Mouse (Mus musculus) bone marrow macrophage, adult 2 months (primary cell): Measurements from ENCODE around the gene Map2k2. TPM values are rescaled to one million over a fixed set of nuclear protein-coding genes. Genes with fewer than 3 reads are reported as not detected.
"Not testable (repeated sequence)": the region's sequence is repeated elsewhere in the genome, so short reads cannot be mapped to it uniquely, and the experiment has no call there.

ENCODE experiments used
- H3K27ac ChIP-seq: 2 replicates; pipeline ENCODE4 v1.5.1; 2012; ENCODE audit warnings: low read depth, low read length; ENCODE audit not compliant: insufficient read depth
- H3K4me1 ChIP-seq: 2 replicates; pipeline ENCODE4 v1.6.1; 2012; ENCODE audit warnings: low read length; ENCODE audit not compliant: control insufficient read depth, insufficient read depth
- H3K4me3 ChIP-seq: 2 replicates; pipeline ENCODE4 v1.5.1; 2012; ENCODE audit warnings: mild to moderate bottlenecking, low read length, moderate library complexity; ENCODE audit not compliant: insufficient read depth
- CTCF ChIP-seq: IDR thresholded peaks from 2 replicates; pipeline ENCODE4 v1.5.1; 2012; ENCODE audit warnings: low read depth, mild to moderate bottlenecking, low read length, moderate library complexity
- POLR2A ChIP-seq: IDR thresholded peaks from 2 replicates; pipeline ENCODE4 v1.6.1; 2012; ENCODE audit warnings: mild to moderate bottlenecking, low read depth, low read length, borderline replicate concordance
- polyA plus RNA-seq: library from polyadenylated mRNA; stranded (reverse); fragments of >200 nt; gene quantifications from 2 replicates; pipeline ENCODE4 v1.2.4, GENCODE M21; 2012; ENCODE audit not compliant: missing spikeins, insufficient read depth, insufficient read length

Map2k2 gene
- polyA plus RNA-seq, 1 experiment: 77.6 TPM

GRCm38 (mm10) chr10:81180946-81181345 is 75.2 kb downstream of the Map2k2 start:
- no peak overlapping the region for H3K27ac ChIP-seq
- H3K4me1 ChIP-seq: peaks cover 21% of the 10 kb centered on the region
- H3K4me3 ChIP-seq: no peak overlapping the region
- TF ChIP-seq CTCF: no peak
- no peak for TF ChIP-seq POLR2A

GRCm38 (mm10) chr10:81181860-81182259 is 76.1 kb downstream of the Map2k2 start:
- peaks cover 20% of the 10 kb centered on the region for H3K4me1 ChIP-seq
- not testable (repeated sequence) for H3K4me3 ChIP-seq, H3K27ac ChIP-seq

GRCm38 (mm10) chr10:81182336-81183333 is 76.9 kb downstream of the Map2k2 start, which contains the start of gene Dapk3:
Gene Dapk3 (plus strand): TSS chr10:81183005.
- H3K4me1 ChIP-seq: peaks cover 20% of the 10 kb centered on the region
- peak within 1 kb of the TSS; percentile 82 for H3K27ac ChIP-seq
- no peak for TF ChIP-seq CTCF
- TF ChIP-seq POLR2A: no peak
- H3K4me3 ChIP-seq: peak within 1 kb of the TSS; percentile 86

Other genes with a start within 250 kb of the Map2k2 start
- not detected in 2 replicates for gene Tmprss9, start 234.1 kb upstream of the Map2k2 start, polyA plus RNA-seq
- gene Timm13, start 204.9 kb upstream of the Map2k2 start, polyA plus RNA-seq: 76.6 and 101 TPM in 2 replicates
- 18.9 and 19.5 TPM in 2 replicates for gene Lmnb2, start 187.7 kb upstream of the Map2k2 start, polyA plus RNA-seq
- 15.8 and 20.9 TPM in 2 replicates for gene Gadd45b, start 175.8 kb upstream of the Map2k2 start, polyA plus RNA-seq
- 3.5 and 4.6 TPM in 2 replicates for gene Gng7, start 91.0 kb upstream of the Map2k2 start, polyA plus RNA-seq
- gene Diras1, start 80.3 kb upstream of the Map2k2 start, polyA plus RNA-seq: not detected in 2 replicates
- gene Slc39a3, start 68.5 kb upstream of the Map2k2 start, polyA plus RNA-seq: 14.0 and 14.5 TPM in 2 replicates
- gene Sgta, start 45.7 kb upstream of the Map2k2 start, polyA plus RNA-seq: 58.5 and 66.8 TPM in 2 replicates
- gene Thop1, start 35.9 kb upstream of the Map2k2 start, polyA plus RNA-seq: 7.4 and 10.8 TPM in 2 replicates
- gene Creb3l3, start 7.0 kb upstream of the Map2k2 start, polyA plus RNA-seq: 1.3 TPM in 2 replicates
- gene Zbtb7a, start 29.3 kb downstream of the Map2k2 start, polyA plus RNA-seq: 52.0 and 54.9 TPM in 2 replicates
- gene Pias4, start 62.0 kb downstream of the Map2k2 start, polyA plus RNA-seq: 21.9 and 28.2 TPM in 2 replicates
- gene Eef2, start 70.7 kb downstream of the Map2k2 start, polyA plus RNA-seq: 877 and 1,003 TPM in 2 replicates
- 36.4 and 39.8 TPM in 2 replicates for gene Dapk3, start 77.1 kb downstream of the Map2k2 start, polyA plus RNA-seq
- gene 4930442H23Rik, start 77.9 kb downstream of the Map2k2 start, polyA plus RNA-seq: not detected in 2 replicates
- gene Nmrk2, start 96.1 kb downstream of the Map2k2 start, polyA plus RNA-seq: not detected in 2 replicates
- not detected in 2 replicates for gene Atcay, start 124.9 kb downstream of the Map2k2 start, polyA plus RNA-seq
- gene Zfr2, start 127.2 kb downstream of the Map2k2 start, polyA plus RNA-seq: 2.7 and 3.0 TPM in 2 replicates
- 10.8 and 14.4 TPM in 2 replicates for gene Matk, start 147.0 kb downstream of the Map2k2 start, polyA plus RNA-seq
- 46.5 and 51.1 TPM in 2 replicates for gene Mrpl54, start 161.0 kb downstream of the Map2k2 start, polyA plus RNA-seq
- 34.3 and 36.1 TPM in 2 replicates for gene Apba3, start 161.0 kb downstream of the Map2k2 start, polyA plus RNA-seq
- gene Tjp3, start 185.7 kb downstream of the Map2k2 start, polyA plus RNA-seq: 9.2 and 9.8 TPM in 2 replicates
- gene Pip5k1c, start 187.0 kb downstream of the Map2k2 start, polyA plus RNA-seq: 90.9 and 106 TPM in 2 replicates
- gene Cactin, start 215.2 kb downstream of the Map2k2 start, polyA plus RNA-seq: 18.1 and 18.2 TPM in 2 replicates
- not detected in 2 replicates for gene Tbxa2r, start 222.8 kb downstream of the Map2k2 start, polyA plus RNA-seq
- not detected in 2 replicates for gene Gipc3, start 237.4 kb downstream of the Map2k2 start, polyA plus RNA-seq
- gene Hmg20b, start 244.6 kb downstream of the Map2k2 start, polyA plus RNA-seq: 52.2 and 53.3 TPM in 2 replicates